In the genomic region with DNA sequence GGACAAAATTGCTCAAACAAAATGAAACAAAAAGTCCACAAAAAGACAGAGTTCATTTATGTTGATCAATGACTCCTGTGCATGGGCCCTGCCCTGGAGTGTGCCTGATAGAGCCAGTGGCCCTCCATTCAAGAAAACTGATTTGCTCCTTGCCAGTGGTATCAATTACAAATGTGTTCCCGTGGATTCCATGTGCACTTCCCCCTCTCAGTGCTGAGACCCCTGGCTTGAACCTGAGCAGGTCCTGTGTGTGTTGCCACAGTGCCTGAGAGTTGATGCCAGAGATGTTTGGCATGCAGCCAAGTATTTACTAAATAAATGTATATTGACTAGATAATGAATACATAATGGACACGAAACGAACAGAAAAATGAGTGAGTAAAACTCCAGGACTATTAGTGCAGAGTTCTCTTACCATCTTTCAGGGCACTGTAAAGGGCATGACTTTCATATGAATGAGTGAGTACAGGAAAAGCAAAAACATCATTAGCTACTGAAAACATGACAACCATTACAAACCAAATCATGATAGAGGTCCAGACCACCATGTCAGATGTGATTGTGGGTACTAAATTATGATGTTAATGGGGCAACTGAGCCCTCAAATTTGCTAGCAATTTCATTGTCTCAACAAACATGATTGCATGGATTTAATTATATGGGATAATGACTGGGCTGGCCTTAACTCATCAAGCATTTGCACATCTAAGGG, we compare ENCODE assay signal across 20 mouse cellular contexts.
A peak's percentile ranks its signal among the peaks of the same experiment; 100 is the strongest.
DNase-seq lines count a peak whose midpoint lies in the region; ATAC-seq and TF ChIP-seq lines count a peak whose summit lies in the region.
"Had no signal": no experiment of that assay in that cellular context is flagged by ENCODE, and none has a peak within 500 bp of the region (broad histone marks: within the 10 kb centered on the region; RNA-seq: fewer than 3 reads in every experiment).

No protein-coding gene starts in this region.

- ATAC-seq in forebrain, embryonic 12.5 days (ENCODE audit: low FRiP score): peak; percentile 65; the same call in 1 of the 2 replicates
- no peak for ATAC-seq in forebrain, postnatal 0 days
- peak; percentile 37; the same call in 1 of the 2 replicates for ATAC-seq in stomach, embryonic 14.5 days (ENCODE audit: insufficient number of reproducible peaks, insufficient read depth, low FRiP score, low read depth)
- no peak for ATAC-seq in stomach, postnatal 0 days (ENCODE audit: low FRiP score, low TSS enrichment)
- peak; percentile 31; the same call in 1 of the 2 replicates for ATAC-seq in midbrain, embryonic 14.5 days (ENCODE audit: low FRiP score, low TSS enrichment)
- no peak for ATAC-seq in kidney, embryonic 15.5 days (replicated peaks; ENCODE audit: low FRiP score)

- no peaks in the 10 kb centered on the region for H3K4me1 ChIP-seq in forebrain, embryonic 12.5 days
- no peaks in the 10 kb centered on the region for H3K4me1 ChIP-seq in forebrain, postnatal 0 days (ENCODE audit: insufficient read depth)
- no peaks in the 10 kb centered on the region for H3K4me1 ChIP-seq in stomach, embryonic 14.5 days (ENCODE audit: control insufficient read depth, insufficient read depth, low read length)
- no peaks in the 10 kb centered on the region for H3K4me1 ChIP-seq in stomach, postnatal 0 days (replicated peaks; ENCODE audit: control insufficient read depth, insufficient read depth)
- H3K4me1 ChIP-seq in midbrain, embryonic 14.5 days (ENCODE audit: control insufficient read depth, insufficient read depth, low read length): no peaks in the 10 kb centered on the region
- H3K4me1 ChIP-seq in kidney, embryonic 15.5 days: no peaks in the 10 kb centered on the region
- H3K4me1 ChIP-seq: heart, embryonic 15.5 days; limb, embryonic 10.5 days had no signal

- H3K4me3 ChIP-seq in forebrain, embryonic 12.5 days (replicated peaks): no peak overlapping the region
- H3K4me3 ChIP-seq in forebrain, postnatal 0 days (ENCODE audit: low read depth, low read length): no peak overlapping the region
- no peak overlapping the region for H3K4me3 ChIP-seq in stomach, embryonic 14.5 days (ENCODE audit: low read depth, low read length)
- no peak overlapping the region for H3K4me3 ChIP-seq in stomach, postnatal 0 days (ENCODE audit: low read depth, low read length)
- H3K4me3 ChIP-seq in midbrain, embryonic 14.5 days (replicated peaks; ENCODE audit: low read depth, low read length): no peak overlapping the region
- no peak overlapping the region for H3K4me3 ChIP-seq in kidney, embryonic 15.5 days (replicated peaks)
- H3K4me3 ChIP-seq: heart, embryonic 15.5 days; left cerebral cortex, adult 2 months; limb, embryonic 10.5 days had no signal

- H3K36me3 ChIP-seq in forebrain, embryonic 12.5 days (replicated peaks): no peaks in the 10 kb centered on the region
- no peaks in the 10 kb centered on the region for H3K36me3 ChIP-seq in forebrain, postnatal 0 days (ENCODE audit: insufficient read depth)
- H3K36me3 ChIP-seq in stomach, embryonic 14.5 days (ENCODE audit: control insufficient read depth, insufficient read depth, low read length): no peaks in the 10 kb centered on the region
- H3K36me3 ChIP-seq in stomach, postnatal 0 days (ENCODE audit: control insufficient read depth, insufficient read depth, low read length): no peaks in the 10 kb centered on the region
- no peaks in the 10 kb centered on the region for H3K36me3 ChIP-seq in midbrain, embryonic 14.5 days (ENCODE audit: control insufficient read depth, insufficient read depth, low read length)
- no peaks in the 10 kb centered on the region for H3K36me3 ChIP-seq in kidney, embryonic 15.5 days
- H3K36me3 ChIP-seq: heart, embryonic 15.5 days; limb, embryonic 10.5 days had no signal

- 71% methylated on average over 3 of the region's 3 CpGs for WGBS in forebrain, embryonic 12.5 days
- 29% methylated on average over 3 of the region's 3 CpGs for WGBS in forebrain, postnatal 0 days
- 81% methylated on average over 3 of the region's 3 CpGs for WGBS in stomach, embryonic 14.5 days
- 71% methylated on average over 3 of the region's 3 CpGs for WGBS in stomach, postnatal 0 days
- WGBS in midbrain, embryonic 14.5 days: 75% methylated on average over 3 of the region's 3 CpGs
- WGBS in kidney, embryonic 15.5 days: 75% methylated on average over 3 of the region's 3 CpGs

- TF ChIP-seq EP300 in stomach, postnatal 0 days (optimal IDR thresholded peaks at IDR 0.05): no peak

- no peaks in the 10 kb centered on the region for H3K9me3 ChIP-seq in forebrain, embryonic 12.5 days
- H3K9me3 ChIP-seq in forebrain, postnatal 0 days (ENCODE audit: low read length): no peaks in the 10 kb centered on the region
- no peaks in the 10 kb centered on the region for H3K9me3 ChIP-seq in stomach, embryonic 14.5 days (ENCODE audit: control insufficient read depth, low read depth, low read length)
- H3K9me3 ChIP-seq in stomach, postnatal 0 days (ENCODE audit: control insufficient read depth, low read length): no peaks in the 10 kb centered on the region
- H3K9me3 ChIP-seq in midbrain, embryonic 14.5 days (ENCODE audit: control insufficient read depth, low read length): no peaks in the 10 kb centered on the region
- H3K9me3 ChIP-seq in kidney, embryonic 15.5 days (replicated peaks): no peaks in the 10 kb centered on the region
- H3K9me3 ChIP-seq: heart, embryonic 15.5 days; limb, embryonic 10.5 days had no signal

- no peak overlapping the region for H3K9ac ChIP-seq in forebrain, embryonic 12.5 days
- H3K9ac ChIP-seq in forebrain, postnatal 0 days: no peak overlapping the region
- H3K9ac ChIP-seq in stomach, embryonic 14.5 days (replicated peaks; ENCODE audit: low read depth, low read length): no peak overlapping the region
- H3K9ac ChIP-seq in stomach, postnatal 0 days (ENCODE audit: low read length): no peak overlapping the region
- no peak overlapping the region for H3K9ac ChIP-seq in midbrain, embryonic 14.5 days (replicated peaks; ENCODE audit: low read length)
- H3K9ac ChIP-seq in kidney, embryonic 15.5 days: no peak overlapping the region
- H3K9ac ChIP-seq: heart, embryonic 15.5 days had no signal

- H3K27me3 ChIP-seq in forebrain, embryonic 12.5 days: no peaks in the 10 kb centered on the region
- H3K27me3 ChIP-seq in forebrain, postnatal 0 days (ENCODE audit: insufficient read depth, low read length): no peaks in the 10 kb centered on the region
- H3K27me3 ChIP-seq in stomach, embryonic 14.5 days (ENCODE audit: control insufficient read depth, insufficient read depth, low read length): no peaks in the 10 kb centered on the region
- H3K27me3 ChIP-seq in stomach, postnatal 0 days (ENCODE audit: control insufficient read depth, insufficient read depth, low read length): no peaks in the 10 kb centered on the region
- H3K27me3 ChIP-seq in midbrain, embryonic 14.5 days (ENCODE audit: control insufficient read depth, insufficient read depth, low read length): no peaks in the 10 kb centered on the region
- H3K27me3 ChIP-seq in kidney, embryonic 15.5 days: no peaks in the 10 kb centered on the region
- H3K27me3 ChIP-seq: heart, embryonic 15.5 days had no signal

- TF ChIP-seq CTCF in forebrain, postnatal 0 days (IDR thresholded peaks at IDR 0.05; ENCODE audit: low read depth): no peak
- TF ChIP-seq CTCF in stomach, postnatal 0 days (IDR thresholded peaks at IDR 0.05; ENCODE audit: low read depth): no peak

- no peak overlapping the region for H3K27ac ChIP-seq in forebrain, embryonic 12.5 days
- no peak overlapping the region for H3K27ac ChIP-seq in forebrain, postnatal 0 days (ENCODE audit: low read depth, low read length)
- H3K27ac ChIP-seq in stomach, embryonic 14.5 days (ENCODE audit: low read length): no peak overlapping the region
- H3K27ac ChIP-seq in stomach, postnatal 0 days (replicated peaks): no peak overlapping the region
- no peak overlapping the region for H3K27ac ChIP-seq in midbrain, embryonic 14.5 days (replicated peaks; ENCODE audit: low read depth, low read length)
- H3K27ac ChIP-seq in kidney, embryonic 15.5 days: no peak overlapping the region
- H3K27ac ChIP-seq: heart, embryonic 15.5 days; left cerebral cortex, adult 2 months; limb, embryonic 10.5 days had no signal

- H3K4me2 ChIP-seq in forebrain, embryonic 12.5 days: no peak overlapping the region
- no peak overlapping the region for H3K4me2 ChIP-seq in forebrain, postnatal 0 days (ENCODE audit: low read depth)
- H3K4me2 ChIP-seq in stomach, embryonic 14.5 days (replicated peaks; ENCODE audit: low read depth, low read length): no peak overlapping the region
- H3K4me2 ChIP-seq in stomach, postnatal 0 days (replicated peaks; ENCODE audit: low read depth): no peak overlapping the region
- no peak overlapping the region for H3K4me2 ChIP-seq in midbrain, embryonic 14.5 days (ENCODE audit: low read length)
- H3K4me2 ChIP-seq in kidney, embryonic 15.5 days: no peak overlapping the region
- H3K4me2 ChIP-seq: heart, embryonic 15.5 days; liver, embryonic 11.5 days had no signal

- DNase-seq in forebrain, postnatal 0 days: no peak
- no peak for DNase-seq in stomach, postnatal 0 days (ENCODE audit: low spot score)
- peak; percentile 19 for DNase-seq in midbrain, embryonic 14.5 days
- DNase-seq in adrenal gland, postnatal 25 days: no peak
- DNase-seq: adrenal gland, postnatal 14 days; cerebellum, adult 2 months; heart, adult 18-20 months; kidney, adult 18-20 months; kidney, postnatal 25 days; lung, adult 2 months; lung, postnatal 4 days; spleen, adult 18-20 months; thymus, postnatal 36 days had no signal

Comparison
In these comparisons a context has a peak if more than half of its experiments do, and no peak if none do; other contexts are left out.
1. ATAC-seq: peak in forebrain, embryonic 12.5 days (single experiment), stomach, embryonic 14.5 days (single experiment) and midbrain, embryonic 14.5 days (single experiment); none in forebrain, postnatal 0 days (single experiment), stomach, postnatal 0 days (single experiment) and kidney, embryonic 15.5 days (single experiment).